Mouse (Mus musculus): ENCODE measurements around the gene Jtb.
"Not testable (repeated sequence)": the region's sequence is repeated elsewhere in the genome, so short reads cannot be mapped to it uniquely, and the experiment has no call there.

Jtb gene

GRCm38 (mm10) chr3:90222941-90223340, 8.5 kb upstream of the Jtb start:
- ATAC-seq (ENCODE audit: low TSS enrichment) = no peak

- no peak for ATAC-seq (ENCODE audit: low TSS enrichment)
These were observed 7.1 kb upstream of the Jtb start for GRCm38 (mm10) chr3:90224331-90224730.

- no peak; the same call in 1 of the 2 replicates for ATAC-seq (ENCODE audit: low TSS enrichment)
These were observed 322 bp upstream of the Jtb start for GRCm38 (mm10) chr3:90231075-90231474.

- ATAC-seq (ENCODE audit: low TSS enrichment) = no peak
These were observed 9.9 kb downstream of the Jtb start for GRCm38 (mm10) chr3:90241251-90241650.

- no peak for ATAC-seq (ENCODE audit: low TSS enrichment)
These were observed 10.4 kb downstream of the Jtb start for GRCm38 (mm10) chr3:90241669-90242358.

GRCm38 (mm10) chr3:90242984-90243775, 11.8 kb downstream of the Jtb start, which contains the start of gene Creb3l4:
Gene Creb3l4, minus strand, starts transcription at chr3:90243512.
- no peak for ATAC-seq (ENCODE audit: low TSS enrichment)

GRCm38 (mm10) chr3:90245406-90245805, 14.0 kb downstream of the Jtb start:
- ATAC-seq (ENCODE audit: low TSS enrichment) = no peak

GRCm38 (mm10) chr3:90247630-90247959, 16.2 kb downstream of the Jtb start:
- no peak for ATAC-seq (ENCODE audit: low TSS enrichment)

GRCm38 (mm10) chr3:90247960-90248745, 16.8 kb downstream of the Jtb start, which contains the start of gene Slc39a1:
Gene Slc39a1, plus strand, starts transcription at chr3:90248172.
- peak; percentile 88 for ATAC-seq (ENCODE audit: low TSS enrichment)

GRCm38 (mm10) chr3:90248746-90249100, 17.3 kb downstream of the Jtb start:
- 0 out of 2 replicates have a peak, but pooled peaks have one; percentile 1 for ATAC-seq (ENCODE audit: low TSS enrichment)

- no peak for ATAC-seq (ENCODE audit: low TSS enrichment)
These were observed 19.4 kb downstream of the Jtb start for GRCm38 (mm10) chr3:90250791-90251190.

GRCm38 (mm10) chr3:90251731-90252226, 20.4 kb downstream of the Jtb start:
- ATAC-seq (ENCODE audit: low TSS enrichment) = not testable (repeated sequence)

GRCm38 (mm10) chr3:90252659-90253058, 21.3 kb downstream of the Jtb start:
- ATAC-seq (ENCODE audit: low TSS enrichment) = not testable (repeated sequence)

GRCm38 (mm10) chr3:90253174-90253573, 21.8 kb downstream of the Jtb start:
- not testable (repeated sequence) for ATAC-seq (ENCODE audit: low TSS enrichment)

GRCm38 (mm10) chr3:90253653-90254418, 22.4 kb downstream of the Jtb start, which contains the start of gene Crtc2:
Gene Crtc2, plus strand, starts transcription at chr3:90254163.
- peak; percentile 92 for ATAC-seq (ENCODE audit: low TSS enrichment)

- ATAC-seq (ENCODE audit: low TSS enrichment) = no peak; the same call in none of the 2 replicates
These were observed 23.2 kb downstream of the Jtb start for GRCm38 (mm10) chr3:90254419-90255193.

- ATAC-seq (ENCODE audit: low TSS enrichment) = no peak
These were observed 23.8 kb downstream of the Jtb start for GRCm38 (mm10) chr3:90255194-90255565.

- no peak for ATAC-seq (ENCODE audit: low TSS enrichment)
These were observed 24.5 kb downstream of the Jtb start for GRCm38 (mm10) chr3:90255784-90256353.

GRCm38 (mm10) chr3:90256731-90257530, 25.5 kb downstream of the Jtb start:
- ATAC-seq (ENCODE audit: low TSS enrichment) = no peak
